Mouse (Mus musculus) hematopoietic stem cell, adult 5-6 weeks (primary cell): Measurements from ENCODE around the gene Tmem160. TPM values are rescaled to one million over a fixed set of nuclear protein-coding genes. Genes with fewer than 3 reads are reported as not detected.

ENCODE experiments used
- ATAC-seq, 2 experiments: fragments of 125-278 bp in 1 of 2; replicated peaks in 1 of 2; 2 replicates each; pipeline ENCODE4 v1.8.0; 2016 to 2017; ENCODE audit warnings: inconsistent platforms in 2 of 2, mild to moderate bottlenecking in 2 of 2, moderate number of reproducible peaks in 2 of 2, low read depth in 1 of 2, moderate TSS enrichment in 1 of 2; ENCODE audit not compliant: low FRiP score in 2 of 2, poor library complexity in 2 of 2, severe bottlenecking in 2 of 2, insufficient read depth in 1 of 2, low TSS enrichment in 1 of 2
- total RNA-seq: library from RNA; stranded (forward); fragments of 172-1452, 232-1000 nt; gene quantifications from 2 replicates; pipeline ENCODE4 v1.2.3, GENCODE M21; 2017

Tmem160 gene
- total RNA-seq, 1 experiment from 2014 or later: 11.9 TPM

DNA sequence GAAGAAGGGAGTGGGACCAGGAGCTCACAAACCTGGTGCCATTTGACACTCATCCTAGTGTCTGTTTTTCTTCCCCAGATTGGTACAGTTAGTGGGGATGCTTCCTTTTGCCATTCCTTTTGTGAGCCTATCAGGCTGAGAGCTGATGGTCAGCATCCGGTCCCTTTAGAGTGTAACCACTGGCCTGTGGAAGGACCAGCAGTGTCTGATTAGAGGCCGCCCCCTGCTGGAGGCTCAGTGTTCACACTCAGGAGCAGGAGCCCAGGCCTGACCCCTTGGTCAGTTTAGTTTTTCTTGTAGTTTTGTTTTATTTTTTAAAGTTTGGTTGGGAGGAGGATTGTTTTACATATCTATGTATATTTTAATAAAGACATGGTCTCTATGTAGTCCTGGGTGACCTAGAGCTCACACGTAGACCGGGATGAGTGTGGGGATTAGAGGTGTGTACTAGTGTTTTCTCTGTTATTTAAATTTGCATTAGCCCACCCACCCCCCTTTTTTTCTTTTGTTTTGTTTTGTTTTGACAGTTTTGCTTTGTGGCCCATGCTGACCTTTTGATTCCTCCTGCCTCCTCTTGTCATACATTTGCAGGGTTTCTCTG is 26.4 kb upstream of the Tmem160 start:
- peak; percentile 76; a peak in 3 of 4 replicates for ATAC-seq

- no peak for ATAC-seq
Observed at GRCm38 (mm10) chr7:16433352-16433971, 19.1 kb upstream of the Tmem160 start.

GRCm38 (mm10) chr7:16435088-16435487 is 17.5 kb upstream of the Tmem160 start:
- ATAC-seq: no peak

- ATAC-seq: peak in 1 of 2 experiments; percentile 48; a peak in 1 of 4 replicates
Observed at GRCm38 (mm10) chr7:16441241-16441640, 11.3 kb upstream of the Tmem160 start.

DNA sequence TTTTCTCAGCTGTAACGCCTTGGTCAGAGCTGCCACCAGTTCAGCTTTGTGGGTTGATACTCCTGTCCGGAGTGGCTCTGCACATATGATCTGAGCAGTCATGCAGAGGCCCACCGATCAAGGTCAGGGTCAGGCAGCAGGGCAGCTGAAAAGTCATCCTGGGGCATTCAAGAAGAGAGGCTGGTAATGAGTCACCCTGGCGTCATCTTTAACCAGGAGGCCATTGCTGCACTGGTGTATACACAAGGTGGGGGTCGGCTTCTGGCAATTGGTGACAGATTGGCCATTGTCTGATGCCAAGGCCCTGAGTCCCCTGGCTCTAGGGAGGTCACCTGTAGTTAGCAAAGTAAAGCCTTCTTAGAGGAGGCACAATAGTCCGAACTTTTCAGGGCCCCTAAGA is 923 bp upstream of the Tmem160 start:
- no peak for ATAC-seq

- peak; percentile 57 to 65 for ATAC-seq
Observed at GRCm38 (mm10) chr7:16453118-16453711, 636 bp downstream of the Tmem160 start.

- no peak for ATAC-seq
Observed at GRCm38 (mm10) chr7:16455016-16455415, 2.4 kb downstream of the Tmem160 start.

GRCm38 (mm10) chr7:16456289-16456688 is 3.7 kb downstream of the Tmem160 start:
- no peak for ATAC-seq

DNA sequence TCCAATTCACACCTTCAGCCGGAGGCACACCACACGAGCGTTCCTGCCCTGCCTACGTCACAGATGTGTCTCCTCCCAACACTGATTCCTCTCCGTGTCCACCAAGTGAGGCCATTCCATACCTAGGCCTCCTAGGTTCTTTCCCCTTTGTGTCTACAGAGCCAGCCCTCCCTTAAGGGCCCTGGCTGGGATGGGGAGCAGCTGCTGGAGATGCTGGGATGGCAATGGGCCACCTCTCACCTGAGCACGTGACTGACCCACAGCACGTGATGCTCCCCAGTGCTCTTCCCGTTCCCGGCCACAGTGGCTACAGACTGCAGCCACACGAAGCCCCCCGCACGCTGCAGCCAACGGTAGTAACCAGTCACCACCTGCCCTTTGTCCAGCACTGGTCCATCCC is 8.0 kb downstream of the Tmem160 start:
- no peak for ATAC-seq

DNA sequence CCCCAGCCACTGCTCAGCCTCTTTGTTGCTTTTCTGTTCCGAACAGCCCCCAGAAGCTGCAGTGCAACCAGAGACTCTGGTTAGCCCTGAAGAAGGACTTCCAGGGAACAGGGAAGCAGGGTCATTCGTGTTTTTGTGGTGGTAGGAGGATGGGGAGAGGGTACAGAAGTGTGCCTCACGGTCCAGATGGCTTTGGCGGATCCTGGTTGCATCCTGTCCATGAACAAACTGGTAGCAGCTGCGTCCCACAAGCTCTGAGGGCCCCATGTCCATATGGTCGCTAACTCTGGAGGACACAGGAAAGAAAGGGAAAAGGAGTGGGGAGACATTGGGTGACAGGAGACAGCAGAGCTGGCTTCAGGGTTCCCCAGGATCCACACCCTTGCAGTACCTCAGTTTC is 8.6 kb downstream of the Tmem160 start:
- ATAC-seq: no peak

- ATAC-seq: no peak
Observed at GRCm38 (mm10) chr7:16461705-16462104, 9.1 kb downstream of the Tmem160 start.

- ATAC-seq: peak; percentile 76 to 81
Observed at GRCm38 (mm10) chr7:16463214-16463613, 10.6 kb downstream of the Tmem160 start.

- peak in 1 of 2 experiments; percentile 49; a peak in 1 of 4 replicates for ATAC-seq
Observed at GRCm38 (mm10) chr7:16465160-16465559, 12.6 kb downstream of the Tmem160 start.

GRCm38 (mm10) chr7:16465568-16465967 is 13.0 kb downstream of the Tmem160 start:
- no peak for ATAC-seq

DNA sequence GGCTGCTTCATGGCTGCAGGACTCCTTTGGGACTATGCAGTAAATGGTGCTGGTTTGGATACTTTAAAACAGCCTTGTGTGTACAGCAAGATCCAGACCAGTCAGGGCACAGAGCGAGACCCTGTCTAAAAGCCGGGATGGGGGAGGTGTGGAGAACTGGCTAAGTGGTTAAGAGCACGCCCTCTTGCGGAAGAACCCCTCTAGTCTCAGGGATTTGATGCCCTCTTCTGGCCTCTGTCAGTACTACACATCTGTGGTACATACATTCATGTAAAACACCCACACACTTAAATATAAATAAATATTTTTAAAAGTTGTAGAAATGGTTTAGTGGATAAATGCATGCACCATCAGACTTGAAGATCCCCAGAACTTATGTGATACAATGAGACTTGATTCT is 14.0 kb downstream of the Tmem160 start:
- no peak for ATAC-seq

- ATAC-seq: no peak
Observed at GRCm38 (mm10) chr7:16468115-16468514, 15.5 kb downstream of the Tmem160 start.

- no peak for ATAC-seq
Observed at GRCm38 (mm10) chr7:16471549-16471948, 19.0 kb downstream of the Tmem160 start.

DNA sequence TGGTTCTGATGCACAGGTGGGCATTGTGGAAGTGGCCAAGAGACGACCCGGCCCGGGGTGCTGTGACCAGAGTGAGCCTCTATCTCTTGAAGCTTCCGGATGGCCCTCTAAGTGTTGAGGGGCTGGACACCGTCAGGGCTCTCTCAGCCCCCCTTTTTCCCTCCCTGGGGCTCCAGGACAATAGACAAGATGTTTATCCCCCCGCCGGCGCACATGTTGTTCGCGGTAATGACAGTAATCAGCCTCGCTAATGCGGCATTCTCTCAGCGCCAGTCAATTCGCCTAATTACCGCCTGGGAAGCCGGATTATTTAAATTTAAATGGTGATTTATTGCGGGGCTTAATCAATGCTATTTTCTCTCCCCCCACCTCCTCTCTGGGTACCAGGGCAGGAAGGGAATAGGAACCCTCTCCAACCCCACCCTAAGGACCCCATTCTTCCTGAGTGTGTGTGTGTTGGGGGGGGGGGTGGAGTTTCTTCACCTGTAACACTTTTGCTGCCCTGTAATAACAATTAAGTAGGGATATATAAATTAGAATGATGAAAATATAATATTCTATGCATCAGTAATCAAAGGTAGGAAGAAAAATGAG is 19.6 kb downstream of the Tmem160 start:
- ATAC-seq: no peak
